Mouse (Mus musculus) splenic B cell, adult 2 months (primary cell): Measurements from ENCODE around the gene Zic4.

Experiments
- DNase-seq: peaks from one replicate; pipeline ENCODE4 v3.0.0-alpha.2; 2011; ENCODE audit warnings: low read depth, low spot score
- H3K27me3 ChIP-seq: 2 replicates; pipeline ENCODE4 v1.6.1; 2012; ENCODE audit warnings: mild to moderate bottlenecking, low read length, moderate library complexity, mixed read lengths; ENCODE audit not compliant: control insufficient read depth, poor library complexity, insufficient read depth, severe bottlenecking
- H3K36me3 ChIP-seq: 2 replicates; pipeline ENCODE4 v1.6.1; 2012; ENCODE audit warnings: mild to moderate bottlenecking, low read length, moderate library complexity, mixed read lengths; ENCODE audit not compliant: control insufficient read depth, poor library complexity, insufficient read depth, severe bottlenecking

Zic4 gene

DNA sequence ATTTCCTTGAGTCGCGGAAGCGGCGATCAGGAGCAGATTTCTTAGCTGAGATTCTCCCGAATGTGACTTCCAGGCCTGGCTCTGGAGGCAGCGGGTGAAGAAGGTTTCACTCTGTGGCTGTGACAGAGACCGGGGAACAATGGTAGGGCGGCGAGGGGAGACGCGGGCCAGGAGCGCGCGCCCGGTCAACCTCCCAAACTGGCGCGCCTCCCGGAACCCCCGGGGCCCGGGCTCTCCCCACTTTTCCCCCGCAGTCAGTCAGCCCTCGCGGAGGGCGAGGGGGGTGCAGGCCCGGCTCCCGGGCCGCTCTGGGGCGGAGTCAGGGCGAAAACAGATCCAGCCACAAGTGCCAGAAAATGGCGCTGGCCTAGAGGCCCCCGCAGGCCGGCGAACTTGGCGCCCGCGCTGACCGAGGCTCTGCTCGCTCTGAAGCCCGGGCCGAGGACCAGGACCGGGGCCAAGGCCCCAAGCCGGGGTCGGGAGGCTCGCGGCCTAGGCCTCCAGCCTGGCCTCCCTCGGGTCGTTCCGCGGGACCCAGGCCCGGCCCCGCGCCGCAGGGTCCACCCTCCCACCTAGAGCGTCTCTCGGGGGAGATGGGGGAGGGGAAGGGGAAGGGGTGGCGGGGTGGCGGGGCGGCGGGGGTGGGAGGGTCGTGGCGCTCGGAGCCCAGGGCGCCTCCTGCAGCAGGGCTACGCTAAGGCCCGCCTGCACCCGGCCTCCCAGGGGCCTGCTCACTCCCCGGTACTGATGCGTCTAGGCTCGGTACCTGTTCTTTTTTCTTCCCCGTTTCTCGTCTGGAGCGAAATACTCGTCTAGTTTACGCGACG lies 19.3 kb downstream of the Zic4 start:
- DNase-seq = no peak

GRCm38 (mm10) chr9:91382111-91382379 lies 19.8 kb downstream of the Zic4 start:
- no peaks in the 10 kb centered on the region for H3K36me3 ChIP-seq
- 0 out of 2 replicates have a peak, but pooled peaks cover 3% of the 10 kb centered on the region for H3K27me3 ChIP-seq
- DNase-seq = no peak

More for the DNA sequence above, 19.3 kb downstream of the Zic4 start:
- Histone ChIP-seq H3K36me3 (no peaks in the 10 kb centered on the region), H3K27me3 (0 out of 2 replicates have a peak, but pooled peaks cover 3% of the 10 kb centered on the region)

GRCm38 (mm10) chr9:91382471-91383255 lies 20.4 kb downstream of the Zic4 start:
- Histone ChIP-seq H3K27me3 (0 out of 2 replicates have a peak, but pooled peaks cover 3% of the 10 kb centered on the region), H3K36me3 (no peaks in the 10 kb centered on the region)
- DNase-seq = no peak

DNA sequence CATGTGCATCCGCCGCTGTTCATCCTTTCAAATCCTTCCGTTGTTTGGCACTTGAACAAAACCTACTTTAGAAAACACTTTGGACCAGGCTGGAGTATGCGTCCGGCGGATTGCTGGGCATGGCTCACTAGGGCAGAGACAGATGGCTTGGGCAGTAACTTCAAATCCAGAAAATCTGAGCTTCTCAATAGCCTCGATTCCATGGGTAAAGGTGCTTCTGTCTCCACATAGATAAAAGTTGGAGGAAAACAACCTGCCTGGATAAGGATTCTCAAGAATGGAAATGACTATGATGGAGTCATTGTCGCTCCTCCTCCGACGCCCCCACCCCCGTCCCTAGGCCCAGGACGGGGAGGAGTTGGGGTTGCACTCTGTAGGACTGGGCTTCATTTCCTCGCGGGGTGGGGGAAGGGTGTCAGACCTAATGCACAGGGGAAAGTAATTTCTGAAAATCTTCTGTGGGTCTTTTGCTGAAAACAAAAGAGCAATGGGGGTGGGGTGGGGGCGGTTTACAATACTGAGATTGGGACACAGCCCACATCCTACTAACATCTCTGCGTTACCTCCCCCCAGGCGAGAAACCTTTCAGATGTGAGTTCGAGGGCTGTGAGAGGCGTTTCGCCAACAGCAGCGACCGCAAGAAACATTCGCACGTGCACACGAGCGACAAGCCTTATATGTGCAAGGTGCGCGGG lies 21.4 kb downstream of the Zic4 start:
- 0 out of 2 replicates have a peak, but pooled peaks cover 3% of the 10 kb centered on the region for H3K27me3 ChIP-seq
- DNase-seq = no peak
- H3K36me3 ChIP-seq = no peaks in the 10 kb centered on the region

GRCm38 (mm10) chr9:91384136-91384500 lies 21.9 kb downstream of the Zic4 start:
- Histone ChIP-seq H3K36me3 (no peaks in the 10 kb centered on the region), H3K27me3 (0 out of 2 replicates have a peak, but pooled peaks cover 3% of the 10 kb centered on the region)
- no peak for DNase-seq

DNA sequence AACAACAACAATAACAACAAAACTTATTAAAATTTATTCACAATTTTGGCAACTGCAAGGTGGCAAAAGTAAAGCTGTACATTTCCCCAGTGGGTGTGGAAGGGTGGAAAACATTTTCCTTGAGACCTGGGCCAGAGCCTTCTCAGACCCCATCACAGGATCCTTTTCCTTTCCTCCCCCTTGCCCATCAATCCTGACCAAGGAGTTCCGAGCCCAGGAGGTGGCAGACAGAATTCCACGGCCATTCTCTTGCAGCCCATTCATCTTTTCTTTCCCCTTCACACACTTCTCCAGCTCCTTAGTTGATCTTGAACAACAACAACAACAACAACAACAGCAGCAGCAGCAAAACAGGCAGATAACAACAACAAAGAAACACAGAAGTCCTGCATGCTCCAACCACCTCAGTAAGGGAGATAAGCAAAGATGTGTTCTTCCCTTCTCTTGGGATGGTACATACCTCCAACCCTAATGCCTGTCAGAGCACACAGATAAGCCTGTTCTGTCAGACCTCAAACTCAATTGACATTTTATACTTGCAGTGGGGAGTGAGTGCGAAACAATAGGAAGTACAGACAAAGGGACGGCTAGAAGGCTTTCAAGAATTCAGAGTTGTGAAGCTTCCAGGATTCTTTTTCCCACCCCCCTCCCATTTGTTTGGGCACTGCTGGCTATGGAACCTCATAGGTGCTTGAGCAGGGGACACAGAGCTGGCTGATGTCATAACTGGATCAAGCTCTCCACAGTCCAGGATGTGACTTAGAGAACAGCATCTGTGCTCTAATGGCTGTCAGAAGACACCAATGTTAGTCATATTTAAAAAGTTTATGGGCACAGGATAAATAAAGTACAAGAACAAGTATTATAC lies 22.7 kb downstream of the Zic4 start:
- 0 out of 2 replicates have a peak, but pooled peaks cover 3% of the 10 kb centered on the region for H3K27me3 ChIP-seq
- no peak for DNase-seq
- no peaks in the 10 kb centered on the region for H3K36me3 ChIP-seq

GRCm38 (mm10) chr9:91385561-91386430 lies 23.6 kb downstream of the Zic4 start:
- DNase-seq = no peak
- Histone ChIP-seq H3K36me3 (no peaks in the 10 kb centered on the region), H3K27me3 (0 out of 2 replicates have a peak, but pooled peaks cover 1% of the 10 kb centered on the region)

DNA sequence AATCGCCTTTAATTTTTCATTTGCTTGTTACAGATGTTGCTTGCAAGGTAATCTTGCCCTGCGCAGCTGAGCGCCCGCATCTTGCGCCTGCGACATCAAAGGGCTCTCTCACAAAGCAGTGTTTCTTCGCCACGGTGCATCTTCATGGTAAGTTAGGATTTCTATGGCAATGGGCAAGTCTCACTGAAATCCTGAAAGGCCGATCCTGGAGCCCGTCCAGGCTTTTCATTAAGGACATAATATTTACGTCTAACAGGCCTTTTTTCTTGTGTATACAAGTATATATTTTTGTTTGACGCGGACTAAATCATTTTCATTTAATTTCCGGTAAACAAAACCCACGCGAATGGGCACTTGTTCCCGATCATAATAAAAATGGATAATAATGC lies 24.3 kb downstream of the Zic4 start:
- DNase-seq = no peak
- no peaks in the 10 kb centered on the region for H3K36me3 ChIP-seq
- 0 out of 2 replicates have a peak, but pooled peaks cover 1% of the 10 kb centered on the region for H3K27me3 ChIP-seq

DNA sequence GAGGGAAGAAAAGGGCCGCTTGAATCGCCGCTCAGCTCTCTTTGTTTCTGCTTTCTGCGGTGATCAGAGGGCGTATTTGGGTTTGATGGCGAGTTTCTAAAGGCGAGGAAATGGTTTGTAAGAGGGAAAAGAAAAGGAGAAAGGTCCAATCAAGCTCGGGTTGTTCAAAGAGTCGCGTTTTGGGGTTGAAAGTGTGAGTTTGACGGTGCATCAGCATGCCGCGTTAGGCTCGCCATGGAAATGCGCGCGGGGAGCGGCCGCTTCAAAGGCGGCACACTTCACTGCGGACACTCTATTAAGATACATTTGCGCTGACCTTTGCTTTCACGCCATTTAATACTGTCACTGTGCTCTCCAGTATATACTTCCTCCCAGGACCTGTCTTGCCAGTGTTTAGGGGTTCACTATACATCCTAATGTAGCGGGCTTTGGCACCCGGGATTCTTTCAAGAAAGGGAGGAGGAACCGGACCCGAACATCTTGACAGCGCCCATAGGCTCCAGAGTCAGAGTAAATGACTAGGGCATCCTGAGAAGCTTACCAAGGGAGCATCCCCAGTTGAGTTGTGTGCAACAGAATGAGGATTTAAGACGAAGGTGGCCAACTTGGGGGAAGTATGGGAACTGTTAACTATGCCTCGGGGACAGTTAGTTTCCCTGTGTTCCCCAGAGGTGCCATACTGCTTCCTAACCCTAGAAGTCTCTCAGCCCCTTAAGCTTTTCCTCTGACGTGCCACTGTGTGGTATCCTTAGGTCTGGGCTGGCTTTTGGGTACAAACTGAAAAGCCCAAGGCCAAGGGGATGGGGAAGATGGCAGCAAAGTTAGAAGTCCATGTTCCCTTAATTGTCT lies 24.9 kb downstream of the Zic4 start:
- Histone ChIP-seq H3K36me3 (no peaks in the 10 kb centered on the region), H3K27me3 (0 out of 2 replicates have a peak, but pooled peaks cover 1% of the 10 kb centered on the region)
- DNase-seq = no peak

- H3K27me3 ChIP-seq = no peaks in the 10 kb centered on the region
- H3K36me3 ChIP-seq = no peaks in the 10 kb centered on the region
- no peak for DNase-seq
Observed at GRCm38 (mm10) chr9:91387740-91388080, 25.5 kb downstream of the Zic4 start.

- DNase-seq = no peak
- no peaks in the 10 kb centered on the region for H3K36me3 ChIP-seq
Observed at GRCm38 (mm10) chr9:91388173-91388572, 26.0 kb downstream of the Zic4 start.

DNA sequence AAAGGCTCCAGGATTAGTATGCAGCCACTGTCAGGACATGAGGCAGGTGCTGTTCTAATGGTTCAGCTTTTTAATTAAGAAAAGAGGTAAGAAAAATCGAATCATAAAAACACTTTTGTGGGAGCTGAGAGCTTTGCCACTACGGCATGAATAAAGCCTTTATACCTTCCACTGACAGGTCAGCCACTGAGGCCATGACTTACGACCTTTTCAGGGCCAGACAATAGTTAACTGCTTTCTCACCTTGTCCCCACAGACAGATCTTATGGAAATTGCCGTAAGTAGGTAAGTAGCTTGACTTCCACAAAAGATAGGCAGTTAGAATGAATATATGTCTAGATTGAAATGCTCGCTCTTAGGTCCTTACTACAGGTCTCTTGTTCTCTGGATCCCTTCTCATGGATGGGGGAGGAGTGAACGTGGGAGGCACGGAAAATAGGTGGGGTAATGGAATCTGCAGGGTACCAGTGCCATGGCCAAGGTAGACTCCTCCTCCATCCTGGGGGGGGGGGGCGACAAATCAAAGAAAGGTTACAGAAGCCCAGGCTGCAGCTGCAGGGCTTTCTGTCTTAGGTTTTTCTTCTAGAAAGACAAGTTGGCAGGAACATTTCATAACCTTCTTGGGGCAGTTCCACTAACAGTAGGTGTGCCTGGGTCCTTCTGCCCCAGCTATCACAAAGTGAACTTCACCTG lies 31.3 kb downstream of the Zic4 start:
- no peaks in the 10 kb centered on the region for H3K36me3 ChIP-seq
- DNase-seq = no peak
- H3K27me3 ChIP-seq = no peaks in the 10 kb centered on the region

More at GRCm38 (mm10) chr9:91388173-91388572, 26.0 kb downstream of the Zic4 start:
- no peaks in the 10 kb centered on the region for H3K27me3 ChIP-seq
